Mouse (Mus musculus) cerebellum, postnatal 10 days (tissue): ENCODE measurements around the gene Nsmce4a.
A peak's percentile ranks its signal among the peaks of the same experiment; 100 is the strongest.
"Not testable (repeated sequence)": the region's sequence is repeated elsewhere in the genome, so short reads cannot be mapped to it uniquely, and the experiment has no call there.

Experiments
- DNase-seq, 2 experiments: peaks; one replicate each; pipeline ENCODE4 v3.0.0; 2021; ENCODE audit warnings: mixed read lengths in 2 of 2

Gene Nsmce4a

GRCm38 (mm10) chr7:130533316-130534260 is 39.3 kb downstream of the Nsmce4a start:
- DNase-seq, result peak; percentile 95 to 98

GRCm38 (mm10) chr7:130531138-130531537 is 41.8 kb downstream of the Nsmce4a start:
- not testable (repeated sequence) for DNase-seq

- DNase-seq, result no peak
Measured at GRCm38 (mm10) chr7:130527306-130527705, 45.6 kb downstream of the Nsmce4a start.

GRCm38 (mm10) chr7:130523451-130523850 is 49.5 kb downstream of the Nsmce4a start:
- DNase-seq, result no peak

- no peak for DNase-seq
Measured at GRCm38 (mm10) chr7:130520812-130521422, 52.0 kb downstream of the Nsmce4a start.

GRCm38 (mm10) chr7:130520049-130520425 is 52.9 kb downstream of the Nsmce4a start, which contains the start of gene Ate1:
Ate1 (minus strand) TSS chr7:130520369.
- DNase-seq, result no peak

- DNase-seq, result peak; percentile 100
Measured at GRCm38 (mm10) chr7:130519096-130520048, 53.5 kb downstream of the Nsmce4a start.

GRCm38 (mm10) chr7:130518213-130519095 is 54.5 kb downstream of the Nsmce4a start:
- DNase-seq, result peak; percentile 25 to 45

GRCm38 (mm10) chr7:130510243-130510642 is 62.7 kb downstream of the Nsmce4a start:
- DNase-seq, result no peak

- no peak for DNase-seq
Measured at GRCm38 (mm10) chr7:130503006-130503405, 69.9 kb downstream of the Nsmce4a start.

- DNase-seq, result no peak
Measured at GRCm38 (mm10) chr7:130501499-130501898, 71.4 kb downstream of the Nsmce4a start.

GRCm38 (mm10) chr7:130493346-130493745 is 79.6 kb downstream of the Nsmce4a start:
- DNase-seq, result no peak

- no peak for DNase-seq
Measured at GRCm38 (mm10) chr7:130492026-130492425, 80.9 kb downstream of the Nsmce4a start.
